Mouse (Mus musculus): ENCODE measurements around the gene Atp13a2.

Atp13a2 gene

GRCm38 (mm10) chr4:140993846-140994245, 7.2 kb downstream of the Atp13a2 start:
- DNase-seq (ENCODE audit: low read depth, low spot score) = no peak

- DNase-seq (ENCODE audit: low read depth, low spot score) = no peak
Measured at GRCm38 (mm10) chr4:140995811-140996210, 9.1 kb downstream of the Atp13a2 start.

GRCm38 (mm10) chr4:140996812-140997211, 10.1 kb downstream of the Atp13a2 start:
- no peak for DNase-seq (ENCODE audit: low read depth, low spot score)

GRCm38 (mm10) chr4:141005983-141006382, 19.3 kb downstream of the Atp13a2 start:
- DNase-seq (ENCODE audit: low read depth, low spot score) = no peak

GRCm38 (mm10) chr4:141008028-141008427, 21.4 kb downstream of the Atp13a2 start:
- no peak for DNase-seq (ENCODE audit: low read depth, low spot score)

- no peak for DNase-seq (ENCODE audit: low read depth, low spot score)
Measured at GRCm38 (mm10) chr4:141010118-141010517, 23.4 kb downstream of the Atp13a2 start, which contains the start of gene Mfap2. Mfap2 (plus strand) TSS chr4:141010418.

- DNase-seq (ENCODE audit: low read depth, low spot score) = no peak
Measured at GRCm38 (mm10) chr4:141010526-141010925, 23.9 kb downstream of the Atp13a2 start.

- DNase-seq (ENCODE audit: low read depth, low spot score) = no peak
Measured at GRCm38 (mm10) chr4:141010941-141011429, 24.3 kb downstream of the Atp13a2 start.

GRCm38 (mm10) chr4:141011556-141012328, 25.1 kb downstream of the Atp13a2 start:
- DNase-seq (ENCODE audit: low read depth, low spot score) = no peak

GRCm38 (mm10) chr4:141012558-141012957, 25.9 kb downstream of the Atp13a2 start:
- no peak for DNase-seq (ENCODE audit: low read depth, low spot score)

- no peak for DNase-seq (ENCODE audit: low read depth, low spot score)
Measured at GRCm38 (mm10) chr4:141014114-141014513, 27.4 kb downstream of the Atp13a2 start.

GRCm38 (mm10) chr4:141014856-141015255, 28.2 kb downstream of the Atp13a2 start:
- DNase-seq (ENCODE audit: low read depth, low spot score) = no peak

- DNase-seq (ENCODE audit: low read depth, low spot score) = no peak
Measured at GRCm38 (mm10) chr4:141015356-141015755, 28.7 kb downstream of the Atp13a2 start.

- DNase-seq (ENCODE audit: low read depth, low spot score) = no peak
Measured at GRCm38 (mm10) chr4:141016311-141016710, 29.6 kb downstream of the Atp13a2 start.

GRCm38 (mm10) chr4:141017657-141018436, 31.2 kb downstream of the Atp13a2 start:
- DNase-seq (ENCODE audit: low read depth, low spot score) = no peak

GRCm38 (mm10) chr4:141020220-141020619, 33.5 kb downstream of the Atp13a2 start:
- DNase-seq (ENCODE audit: low read depth, low spot score) = no peak

GRCm38 (mm10) chr4:141020811-141021613, 34.3 kb downstream of the Atp13a2 start:
- no peak for DNase-seq (ENCODE audit: low read depth, low spot score)

GRCm38 (mm10) chr4:141021614-141021929, 34.9 kb downstream of the Atp13a2 start:
- DNase-seq (ENCODE audit: low read depth, low spot score) = no peak

- DNase-seq (ENCODE audit: low read depth, low spot score) = no peak
Measured at GRCm38 (mm10) chr4:141024052-141024451, 37.4 kb downstream of the Atp13a2 start.

GRCm38 (mm10) chr4:141024992-141025391, 38.3 kb downstream of the Atp13a2 start:
- no peak for DNase-seq (ENCODE audit: low read depth, low spot score)

GRCm38 (mm10) chr4:141030541-141031206, 44.0 kb downstream of the Atp13a2 start:
- DNase-seq (ENCODE audit: low read depth, low spot score) = no peak
